Mouse (Mus musculus): ENCODE data around the gene Ednrb. TPM values are rescaled to one million over a fixed set of nuclear protein-coding genes. Genes with fewer than 3 reads are reported as not detected.

Ednrb gene
- polyA plus RNA-seq, 1 experiment, result not detected

- no peaks in the 10 kb centered on the region for H3K36me3 ChIP-seq (ENCODE audit: control insufficient read depth, insufficient read depth)
- TF ChIP-seq MYOD1 (IDR thresholded peaks at IDR 0.05; ENCODE audit: control insufficient read depth, insufficient read length, low read depth), result no peak
- TF ChIP-seq USF1 (IDR thresholded peaks at IDR 0.05; ENCODE audit: low read depth), result no peak
- no peak for TF ChIP-seq CEBPB (IDR thresholded peaks at IDR 0.05; ENCODE audit: low read depth)
- TF ChIP-seq MYOG (IDR thresholded peaks at IDR 0.05; ENCODE audit: control insufficient read depth, extremely low read depth, insufficient read length), result no peak
- no peak for TF ChIP-seq MAX (IDR thresholded peaks at IDR 0.05)
- no peak for TF ChIP-seq FOSL1 (IDR thresholded peaks at IDR 0.05; ENCODE audit: insufficient read depth, low read length, poor library complexity, severe bottlenecking)
- no peak for TF ChIP-seq CTCF (IDR thresholded peaks at IDR 0.05; ENCODE audit: control insufficient read depth, insufficient read depth, insufficient read length)
- no peaks in the 10 kb centered on the region for H3K79me2 ChIP-seq (ENCODE audit: control insufficient read depth, insufficient read depth)
- H3ac ChIP-seq (ENCODE audit: control insufficient read depth, insufficient read length, low read depth), result no peak overlapping the region
- no peaks in the 10 kb centered on the region for H3K79me3 ChIP-seq (ENCODE audit: low read depth)
- no peaks in the 10 kb centered on the region for H3K27me3 ChIP-seq (ENCODE audit: control insufficient read depth, insufficient read depth, insufficient read length)
- H3K4me3 ChIP-seq (ENCODE audit: insufficient read depth, poor library complexity, severe bottlenecking), result no peak overlapping the region
Measured at GRCm38 (mm10) chr14:103834147-103834546, 10.1 kb downstream of the Ednrb start.

GRCm38 (mm10) chr14:103832472-103832871 lies 11.7 kb downstream of the Ednrb start:
- Histone ChIP-seq H3K27me3 (ENCODE audit: control insufficient read depth, insufficient read depth, insufficient read length) (no peaks in the 10 kb centered on the region), H3K79me3 (ENCODE audit: low read depth) (no peaks in the 10 kb centered on the region), H3K36me3 (ENCODE audit: control insufficient read depth, insufficient read depth) (no peaks in the 10 kb centered on the region), H3K79me2 (ENCODE audit: control insufficient read depth, insufficient read depth) (no peaks in the 10 kb centered on the region), H3ac (ENCODE audit: control insufficient read depth, insufficient read length, low read depth) (no peak overlapping the region), H3K4me3 (ENCODE audit: insufficient read depth, poor library complexity, severe bottlenecking) (no peak overlapping the region)
- TF ChIP-seq CTCF (IDR thresholded peaks at IDR 0.05; ENCODE audit: control insufficient read depth, insufficient read depth, insufficient read length) (no peak), MYOD1 (IDR thresholded peaks at IDR 0.05; ENCODE audit: control insufficient read depth, insufficient read length, low read depth) (no peak), MYOG (IDR thresholded peaks at IDR 0.05; ENCODE audit: control insufficient read depth, extremely low read depth, insufficient read length) (no peak), FOSL1 (IDR thresholded peaks at IDR 0.05; ENCODE audit: insufficient read depth, low read length, poor library complexity, severe bottlenecking) (no peak)

GRCm38 (mm10) chr14:103831007-103831406 lies 13.2 kb downstream of the Ednrb start:
- TF ChIP-seq MYOG (IDR thresholded peaks at IDR 0.05; ENCODE audit: control insufficient read depth, extremely low read depth, insufficient read length), result no peak
- TF ChIP-seq MAX (IDR thresholded peaks at IDR 0.05), result no peak
- no peaks in the 10 kb centered on the region for H3K79me3 ChIP-seq (ENCODE audit: low read depth)
- H3K79me2 ChIP-seq (ENCODE audit: control insufficient read depth, insufficient read depth), result no peaks in the 10 kb centered on the region
- H3K27me3 ChIP-seq (ENCODE audit: control insufficient read depth, insufficient read depth, insufficient read length), result no peaks in the 10 kb centered on the region
- no peaks in the 10 kb centered on the region for H3K36me3 ChIP-seq (ENCODE audit: control insufficient read depth, insufficient read depth)
- H3ac ChIP-seq (ENCODE audit: control insufficient read depth, insufficient read length, low read depth), result no peak overlapping the region
- no peak overlapping the region for H3K4me3 ChIP-seq (ENCODE audit: insufficient read depth, poor library complexity, severe bottlenecking)

- H3K36me3 ChIP-seq (ENCODE audit: control insufficient read depth, insufficient read depth), result no peaks in the 10 kb centered on the region
- no peaks in the 10 kb centered on the region for H3K27me3 ChIP-seq (ENCODE audit: control insufficient read depth, insufficient read depth, insufficient read length)
- H3K79me2 ChIP-seq (ENCODE audit: control insufficient read depth, insufficient read depth), result no peaks in the 10 kb centered on the region
- TF ChIP-seq MYOD1 (IDR thresholded peaks at IDR 0.05; ENCODE audit: control insufficient read depth, insufficient read length, low read depth) (no peak), USF1 (IDR thresholded peaks at IDR 0.05; ENCODE audit: low read depth) (no peak), MYOG (IDR thresholded peaks at IDR 0.05; ENCODE audit: control insufficient read depth, extremely low read depth, insufficient read length) (no peak), CEBPB (IDR thresholded peaks at IDR 0.05; ENCODE audit: low read depth) (no peak), FOSL1 (IDR thresholded peaks at IDR 0.05; ENCODE audit: insufficient read depth, low read length, poor library complexity, severe bottlenecking) (no peak), MAX (IDR thresholded peaks at IDR 0.05) (no peak), CTCF (IDR thresholded peaks at IDR 0.05; ENCODE audit: control insufficient read depth, insufficient read depth, insufficient read length) (no peak)
- H3K79me3 ChIP-seq (ENCODE audit: low read depth), result no peaks in the 10 kb centered on the region
- H3K4me3 ChIP-seq (ENCODE audit: insufficient read depth, poor library complexity, severe bottlenecking), result no peak overlapping the region
- H3ac ChIP-seq (ENCODE audit: control insufficient read depth, insufficient read length, low read depth), result no peak overlapping the region
Measured at GRCm38 (mm10) chr14:103826343-103826742, 17.9 kb downstream of the Ednrb start.

- no peak overlapping the region for H3K4me3 ChIP-seq (ENCODE audit: insufficient read depth, poor library complexity, severe bottlenecking)
- H3K27me3 ChIP-seq (ENCODE audit: control insufficient read depth, insufficient read depth, insufficient read length), result no peaks in the 10 kb centered on the region
- TF ChIP-seq FOSL1 (IDR thresholded peaks at IDR 0.05; ENCODE audit: insufficient read depth, low read length, poor library complexity, severe bottlenecking), result no peak
- no peak for TF ChIP-seq USF1 (IDR thresholded peaks at IDR 0.05; ENCODE audit: low read depth)
- no peak for TF ChIP-seq CEBPB (IDR thresholded peaks at IDR 0.05; ENCODE audit: low read depth)
- no peak for TF ChIP-seq MYOG (IDR thresholded peaks at IDR 0.05; ENCODE audit: control insufficient read depth, extremely low read depth, insufficient read length)
- TF ChIP-seq MYOD1 (IDR thresholded peaks at IDR 0.05; ENCODE audit: control insufficient read depth, insufficient read length, low read depth), result no peak
- TF ChIP-seq CTCF (IDR thresholded peaks at IDR 0.05; ENCODE audit: control insufficient read depth, insufficient read depth, insufficient read length), result no peak
- no peak for TF ChIP-seq MAX (IDR thresholded peaks at IDR 0.05)
- no peaks in the 10 kb centered on the region for H3K36me3 ChIP-seq (ENCODE audit: control insufficient read depth, insufficient read depth)
- H3ac ChIP-seq (ENCODE audit: control insufficient read depth, insufficient read length, low read depth), result no peak overlapping the region
- no peaks in the 10 kb centered on the region for H3K79me3 ChIP-seq (ENCODE audit: low read depth)
- no peaks in the 10 kb centered on the region for H3K79me2 ChIP-seq (ENCODE audit: control insufficient read depth, insufficient read depth)
Measured at GRCm38 (mm10) chr14:103825934-103826333, 18.3 kb downstream of the Ednrb start.

- no peaks in the 10 kb centered on the region for H3K27me3 ChIP-seq (ENCODE audit: control insufficient read depth, insufficient read depth, insufficient read length)
- H3K36me3 ChIP-seq (ENCODE audit: control insufficient read depth, insufficient read depth), result no peaks in the 10 kb centered on the region
- H3K79me3 ChIP-seq (ENCODE audit: low read depth), result no peaks in the 10 kb centered on the region
- H3K4me3 ChIP-seq (ENCODE audit: insufficient read depth, poor library complexity, severe bottlenecking), result no peak overlapping the region
- no peak overlapping the region for H3ac ChIP-seq (ENCODE audit: control insufficient read depth, insufficient read length, low read depth)
- no peak for TF ChIP-seq FOSL1 (IDR thresholded peaks at IDR 0.05; ENCODE audit: insufficient read depth, low read length, poor library complexity, severe bottlenecking)
- TF ChIP-seq CEBPB (IDR thresholded peaks at IDR 0.05; ENCODE audit: low read depth), result no peak
- TF ChIP-seq MAX (IDR thresholded peaks at IDR 0.05), result no peak
- TF ChIP-seq USF1 (IDR thresholded peaks at IDR 0.05; ENCODE audit: low read depth), result no peak
- TF ChIP-seq MYOG (IDR thresholded peaks at IDR 0.05; ENCODE audit: control insufficient read depth, extremely low read depth, insufficient read length), result no peak
- TF ChIP-seq MYOD1 (IDR thresholded peaks at IDR 0.05; ENCODE audit: control insufficient read depth, insufficient read length, low read depth), result no peak
- TF ChIP-seq CTCF (IDR thresholded peaks at IDR 0.05; ENCODE audit: control insufficient read depth, insufficient read depth, insufficient read length), result no peak
- H3K79me2 ChIP-seq (ENCODE audit: control insufficient read depth, insufficient read depth), result no peaks in the 10 kb centered on the region
Measured at GRCm38 (mm10) chr14:103823501-103823900, 20.7 kb downstream of the Ednrb start.
